Mouse (Mus musculus): ENCODE data around the gene Hmgcs1. TPM values are rescaled to one million over a fixed set of nuclear protein-coding genes. Genes with fewer than 3 reads are reported as not detected.
A peak's percentile ranks its signal among the peaks of the same experiment; 100 is the strongest.

Gene Hmgcs1
- polyA plus RNA-seq, 1 experiment from 2014 or later, result 119 TPM

DNA sequence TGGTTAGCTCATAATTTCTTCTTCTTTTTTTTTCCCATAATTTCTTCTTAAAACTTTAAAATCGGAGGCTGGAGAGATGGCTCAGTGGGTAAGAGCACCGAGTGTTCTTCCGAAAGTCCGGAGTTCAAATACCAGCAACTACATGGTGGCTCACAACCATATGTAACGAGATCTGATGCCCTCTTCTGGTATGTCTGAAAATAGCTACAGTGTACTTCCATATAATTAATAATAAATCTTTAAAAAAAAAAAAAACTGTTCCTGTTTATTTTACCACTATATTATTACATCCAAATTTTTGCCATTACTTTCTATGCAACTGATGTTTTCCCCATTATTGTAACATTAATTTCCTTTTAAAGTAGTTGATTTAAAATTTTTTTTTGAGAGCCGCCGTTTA is 34.4 kb downstream of the Hmgcs1 start:
- Histone ChIP-seq H3K4me1 (replicated peaks; ENCODE audit: control insufficient read depth, insufficient read depth, low read length) (no peaks in the 10 kb centered on the region), H3K27ac (ENCODE audit: low read depth, low read length) (no peak overlapping the region), H3K4me2 (no peak overlapping the region), H3K9ac (ENCODE audit: low read depth, low read length) (no peak overlapping the region), H3K9me3 (ENCODE audit: control insufficient read depth, low read length) (no peaks in the 10 kb centered on the region), H3K36me3 (ENCODE audit: control insufficient read depth, insufficient read depth, low read length) (no peaks in the 10 kb centered on the region), H3K4me3 (ENCODE audit: low read depth, low read length) (no peak overlapping the region), H3K27me3 (replicated peaks; ENCODE audit: control insufficient read depth, insufficient read depth, low read length) (no peaks in the 10 kb centered on the region)
- DNase-seq (ENCODE audit: low spot score) (no peak), ATAC-seq (replicated peaks; ENCODE audit: low FRiP score) (no peak)
- WGBS, result 76% methylated on average over 7 of the region's 7 CpGs

DNA sequence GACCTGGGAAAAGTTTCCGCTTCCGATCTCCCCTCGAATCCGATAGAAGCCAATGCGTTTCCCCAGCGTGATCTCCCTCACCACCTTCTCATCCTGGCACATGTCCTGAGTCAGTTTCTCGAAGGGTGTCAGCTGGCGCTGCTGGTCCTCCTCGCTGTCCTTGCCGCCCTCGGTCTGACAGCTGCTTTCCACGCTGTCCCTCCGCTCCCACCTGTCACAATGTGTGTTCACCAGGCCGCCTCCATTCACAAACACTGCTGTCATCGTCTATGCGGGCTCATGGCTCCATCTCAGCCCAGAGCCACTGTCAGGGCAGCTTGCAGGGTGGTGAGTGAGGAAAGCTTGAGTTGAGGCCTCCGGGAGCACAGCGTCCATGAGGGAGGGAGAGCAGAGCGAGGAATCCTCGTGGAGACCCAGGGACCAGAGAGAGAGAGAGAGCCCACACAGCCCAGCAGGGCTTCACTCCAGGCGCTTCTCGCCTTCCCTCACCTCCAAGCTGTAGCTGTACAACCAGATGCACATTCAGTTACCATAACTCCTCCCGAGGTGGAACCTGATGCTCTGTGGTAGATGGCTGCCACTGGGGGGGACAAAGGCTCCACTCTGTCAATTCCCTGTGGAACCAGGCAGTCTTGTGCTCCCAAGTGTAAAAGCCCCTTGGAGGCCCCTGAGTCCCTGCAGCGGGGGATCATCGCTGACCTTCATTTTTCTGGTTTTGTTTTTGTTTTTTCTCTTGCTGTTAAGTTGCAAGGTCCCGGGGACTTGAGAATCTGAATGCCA is 37.6 kb downstream of the Hmgcs1 start:
- H3K9ac ChIP-seq (ENCODE audit: low read depth, low read length), result no peak overlapping the region
- no peak overlapping the region for H3K4me3 ChIP-seq (ENCODE audit: low read depth, low read length)
- H3K4me1 ChIP-seq (replicated peaks; ENCODE audit: control insufficient read depth, insufficient read depth, low read length), result no peaks in the 10 kb centered on the region
- no peaks in the 10 kb centered on the region for H3K36me3 ChIP-seq (ENCODE audit: control insufficient read depth, insufficient read depth, low read length)
- H3K4me2 ChIP-seq, result no peak overlapping the region
- H3K27me3 ChIP-seq (replicated peaks; ENCODE audit: control insufficient read depth, insufficient read depth, low read length), result no peaks in the 10 kb centered on the region
- ATAC-seq (replicated peaks; ENCODE audit: low FRiP score), result no peak
- no peak for DNase-seq (ENCODE audit: low spot score)
- no peak overlapping the region for H3K27ac ChIP-seq (ENCODE audit: low read depth, low read length)
- no peaks in the 10 kb centered on the region for H3K9me3 ChIP-seq (ENCODE audit: control insufficient read depth, low read length)
- 71% methylated on average over 26 of the region's 26 CpGs for WGBS

DNA sequence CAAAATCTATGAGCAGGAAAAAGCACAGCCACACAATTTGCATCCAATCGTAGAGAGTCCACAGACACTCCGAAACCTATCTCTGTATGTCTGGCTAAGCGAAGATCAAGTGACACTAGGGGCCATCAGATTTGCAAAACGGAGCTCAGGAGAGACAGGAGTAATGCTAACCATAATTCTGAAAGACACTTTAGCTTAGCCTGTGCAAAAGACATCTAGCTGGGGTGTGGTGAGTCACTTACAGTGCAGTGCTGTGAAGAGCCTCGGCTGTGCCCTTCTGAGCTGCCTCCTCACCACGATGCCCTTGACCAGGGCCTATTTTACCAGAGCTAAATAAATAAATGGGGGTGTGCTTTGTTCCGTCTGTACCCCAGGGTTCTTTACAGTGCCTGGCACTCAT is 39.2 kb downstream of the Hmgcs1 start:
- DNase-seq (ENCODE audit: low spot score) (no peak), ATAC-seq (replicated peaks; ENCODE audit: low FRiP score) (no peak)
- no peaks in the 10 kb centered on the region for H3K36me3 ChIP-seq (ENCODE audit: control insufficient read depth, insufficient read depth, low read length)
- no peak overlapping the region for H3K4me3 ChIP-seq (ENCODE audit: low read depth, low read length)
- H3K4me1 ChIP-seq (replicated peaks; ENCODE audit: control insufficient read depth, insufficient read depth, low read length), result no peaks in the 10 kb centered on the region
- no peaks in the 10 kb centered on the region for H3K9me3 ChIP-seq (ENCODE audit: control insufficient read depth, low read length)
- WGBS, result 84% methylated on average over 7 of the region's 7 CpGs
- H3K27ac ChIP-seq (ENCODE audit: low read depth, low read length), result no peak overlapping the region
- H3K9ac ChIP-seq (ENCODE audit: low read depth, low read length), result no peak overlapping the region
- H3K4me2 ChIP-seq, result no peak overlapping the region
- H3K27me3 ChIP-seq (replicated peaks; ENCODE audit: control insufficient read depth, insufficient read depth, low read length), result no peaks in the 10 kb centered on the region

DNA sequence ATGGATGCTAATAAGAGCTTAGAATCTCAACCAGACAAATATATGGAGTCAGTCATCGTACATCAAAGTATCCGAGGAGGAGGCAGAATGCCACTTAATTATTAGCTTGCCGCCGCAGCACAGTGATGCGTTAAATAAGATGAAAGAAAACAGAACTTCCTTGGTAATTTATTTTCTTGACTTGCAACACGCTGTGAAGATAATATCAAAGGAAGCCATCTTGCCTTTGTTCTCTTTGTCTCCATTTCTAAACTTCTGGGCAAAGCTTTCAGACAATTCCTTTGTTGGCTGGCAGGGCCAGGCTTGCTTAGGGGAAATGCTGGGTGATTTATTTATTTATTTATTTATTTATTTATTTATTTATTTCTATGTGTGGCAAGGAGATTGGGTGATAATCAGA is 41.3 kb downstream of the Hmgcs1 start:
- ATAC-seq (replicated peaks; ENCODE audit: low FRiP score), result no peak
- no peak overlapping the region for H3K27ac ChIP-seq (ENCODE audit: low read depth, low read length)
- no peaks in the 10 kb centered on the region for H3K27me3 ChIP-seq (replicated peaks; ENCODE audit: control insufficient read depth, insufficient read depth, low read length)
- H3K9ac ChIP-seq (ENCODE audit: low read depth, low read length), result no peak overlapping the region
- H3K9me3 ChIP-seq (ENCODE audit: control insufficient read depth, low read length), result no peaks in the 10 kb centered on the region
- no peak for DNase-seq (ENCODE audit: low spot score)
- no peaks in the 10 kb centered on the region for H3K4me1 ChIP-seq (replicated peaks; ENCODE audit: control insufficient read depth, insufficient read depth, low read length)
- no peak overlapping the region for H3K4me2 ChIP-seq
- no peaks in the 10 kb centered on the region for H3K36me3 ChIP-seq (ENCODE audit: control insufficient read depth, insufficient read depth, low read length)
- no peak overlapping the region for H3K4me3 ChIP-seq (ENCODE audit: low read depth, low read length)
- 68% methylated on average over 6 of the region's 6 CpGs for WGBS

DNA sequence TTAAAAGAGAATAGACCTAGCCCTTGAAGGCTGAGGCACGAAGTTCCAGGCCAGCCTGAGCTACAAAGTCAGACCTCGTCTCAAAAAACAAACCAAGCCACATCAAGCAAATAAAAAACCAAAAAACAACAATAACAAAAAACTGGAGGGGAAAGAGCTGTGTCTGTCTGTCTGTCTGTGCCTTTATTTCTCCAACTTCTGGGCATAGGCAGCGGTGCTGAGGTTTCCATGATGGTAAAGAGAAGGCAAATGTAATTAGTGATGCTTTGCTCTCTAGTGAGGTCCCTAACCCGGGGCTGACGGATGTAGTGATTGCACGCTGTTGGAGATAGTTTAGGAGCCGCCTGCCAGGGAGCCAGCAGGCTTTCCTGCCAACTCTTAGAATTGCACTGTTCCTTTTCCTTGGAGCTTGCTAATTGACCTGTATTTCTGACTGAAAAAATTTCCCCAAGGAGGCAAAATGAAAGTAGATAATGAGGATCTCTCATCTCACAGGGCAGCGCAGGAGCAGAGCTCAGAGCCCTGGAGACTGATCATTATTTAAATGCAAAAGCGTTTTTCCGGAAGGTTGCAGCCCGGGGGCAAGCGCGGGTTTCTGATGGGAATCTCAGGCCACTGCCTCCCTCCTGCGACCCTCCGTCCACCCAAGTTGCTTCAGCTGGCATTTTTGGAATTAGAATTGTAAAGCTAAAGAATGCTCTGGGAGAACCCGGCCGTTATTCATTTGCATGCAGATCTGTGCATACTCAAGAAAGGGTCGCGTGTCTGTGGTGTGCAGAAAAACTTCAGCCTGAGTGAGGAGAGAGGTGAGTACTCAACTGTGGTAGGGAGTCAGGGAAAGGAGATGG is 51.4 kb downstream of the Hmgcs1 start:
- H3K9me3 ChIP-seq (ENCODE audit: control insufficient read depth, low read length), result no peaks in the 10 kb centered on the region
- H3K4me3 ChIP-seq (ENCODE audit: low read depth, low read length), result peak overlapping the region; percentile 24
- H3K9ac ChIP-seq (ENCODE audit: low read depth, low read length), result no peak overlapping the region
- no peaks in the 10 kb centered on the region for H3K36me3 ChIP-seq (ENCODE audit: control insufficient read depth, insufficient read depth, low read length)
- H3K4me1 ChIP-seq (replicated peaks; ENCODE audit: control insufficient read depth, insufficient read depth, low read length), result no peaks in the 10 kb centered on the region
- ATAC-seq (replicated peaks; ENCODE audit: low FRiP score) (no peak), DNase-seq (ENCODE audit: low spot score) (no peak)
- no peaks in the 10 kb centered on the region for H3K27me3 ChIP-seq (replicated peaks; ENCODE audit: control insufficient read depth, insufficient read depth, low read length)
- H3K27ac ChIP-seq (ENCODE audit: low read depth, low read length), result no peak overlapping the region
- peak overlapping the region; percentile 56 for H3K4me2 ChIP-seq
- WGBS, result 18% methylated on average over 19 of the region's 19 CpGs

DNA sequence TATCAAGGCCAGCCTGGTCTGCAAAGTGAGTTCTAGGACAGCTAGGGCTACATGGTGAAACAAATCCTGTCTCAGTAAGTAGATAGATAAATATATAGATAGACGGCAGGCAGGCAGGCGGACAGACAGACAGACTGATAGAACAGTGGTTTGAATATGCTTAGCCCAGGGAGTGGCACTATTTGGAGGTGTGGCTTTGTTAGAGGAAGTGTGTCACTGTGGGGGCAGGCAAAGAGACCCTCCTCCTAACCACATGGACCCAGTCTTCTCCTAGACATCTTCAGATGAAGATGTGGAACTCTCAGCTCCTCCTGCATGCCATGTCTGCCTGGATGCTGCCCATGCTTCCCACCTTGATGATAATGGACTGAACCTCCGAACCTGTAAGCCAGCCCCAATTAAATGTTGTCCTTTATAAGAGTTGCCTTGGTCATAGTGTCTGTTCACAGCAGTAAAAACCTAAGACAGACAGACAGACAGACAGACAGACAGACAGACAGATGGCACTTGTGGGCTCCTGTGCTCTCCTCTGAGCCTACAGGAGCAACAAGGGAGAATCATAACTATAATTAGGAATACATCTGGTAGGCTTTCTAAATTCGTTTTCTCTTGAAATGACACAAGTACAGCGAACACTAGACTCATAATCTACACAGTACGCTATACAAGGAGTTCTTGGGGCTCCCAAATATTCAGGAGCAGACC is 52.7 kb downstream of the Hmgcs1 start:
- Histone ChIP-seq H3K9ac (ENCODE audit: low read depth, low read length) (no peak overlapping the region), H3K27ac (ENCODE audit: low read depth, low read length) (no peak overlapping the region), H3K9me3 (ENCODE audit: control insufficient read depth, low read length) (no peaks in the 10 kb centered on the region), H3K36me3 (ENCODE audit: control insufficient read depth, insufficient read depth, low read length) (no peaks in the 10 kb centered on the region), H3K4me3 (ENCODE audit: low read depth, low read length) (no peak overlapping the region), H3K4me2 (no peak overlapping the region), H3K4me1 (replicated peaks; ENCODE audit: control insufficient read depth, insufficient read depth, low read length) (no peaks in the 10 kb centered on the region), H3K27me3 (replicated peaks; ENCODE audit: control insufficient read depth, insufficient read depth, low read length) (no peaks in the 10 kb centered on the region)
- ATAC-seq (replicated peaks; ENCODE audit: low FRiP score) (no peak), DNase-seq (ENCODE audit: low spot score) (no peak)
- WGBS, result 68% methylated on average over 6 of the region's 6 CpGs

DNA sequence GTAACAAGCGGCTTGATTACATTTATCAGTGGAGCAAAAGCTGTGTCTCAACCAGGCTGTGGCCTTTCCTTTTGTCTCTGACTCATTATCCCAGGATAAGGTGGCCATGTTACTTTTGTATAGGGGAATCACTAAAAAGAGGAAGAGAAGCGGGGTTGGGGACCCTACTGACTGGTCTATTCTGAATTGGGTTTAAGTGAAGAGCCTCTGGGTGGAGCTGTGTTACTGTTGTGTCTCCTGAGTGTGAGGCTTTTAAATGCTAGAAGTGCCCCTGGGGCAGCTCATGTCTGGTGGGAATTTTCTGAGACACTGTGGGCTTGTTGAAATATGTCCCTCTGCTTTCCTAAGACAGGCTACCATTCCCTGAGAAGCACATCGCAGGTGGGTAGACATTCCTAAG is 53.3 kb downstream of the Hmgcs1 start:
- Histone ChIP-seq H3K36me3 (ENCODE audit: control insufficient read depth, insufficient read depth, low read length) (no peaks in the 10 kb centered on the region), H3K27ac (ENCODE audit: low read depth, low read length) (no peak overlapping the region), H3K9ac (ENCODE audit: low read depth, low read length) (no peak overlapping the region), H3K27me3 (replicated peaks; ENCODE audit: control insufficient read depth, insufficient read depth, low read length) (no peaks in the 10 kb centered on the region), H3K4me1 (replicated peaks; ENCODE audit: control insufficient read depth, insufficient read depth, low read length) (no peaks in the 10 kb centered on the region), H3K4me3 (ENCODE audit: low read depth, low read length) (no peak overlapping the region), H3K4me2 (no peak overlapping the region), H3K9me3 (ENCODE audit: control insufficient read depth, low read length) (no peaks in the 10 kb centered on the region)
- 67% methylated on average over 3 of the region's 3 CpGs for WGBS
- ATAC-seq (replicated peaks; ENCODE audit: low FRiP score) (no peak), DNase-seq (ENCODE audit: low spot score) (no peak)

DNA sequence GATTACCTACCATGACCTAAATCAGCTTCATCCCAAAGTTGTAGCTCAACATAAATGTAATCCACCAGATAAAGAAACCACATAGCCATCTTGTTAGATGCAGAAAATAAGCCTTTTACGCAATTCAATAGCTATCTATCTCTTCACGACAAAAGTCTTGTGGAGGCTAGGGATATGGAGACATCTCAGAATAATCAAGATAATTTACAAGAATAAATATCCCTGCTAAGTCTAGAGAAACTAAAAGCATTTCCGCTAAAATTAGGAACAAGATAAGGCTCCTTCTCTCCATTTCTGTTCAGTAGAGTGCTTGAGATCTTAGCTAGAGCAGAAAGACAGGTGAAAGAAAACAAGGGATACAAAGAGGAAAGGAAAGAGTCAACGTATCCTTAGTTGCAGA is 56.8 kb downstream of the Hmgcs1 start:
- H3K9ac ChIP-seq (ENCODE audit: low read depth, low read length), result no peak overlapping the region
- no peaks in the 10 kb centered on the region for H3K4me1 ChIP-seq (replicated peaks; ENCODE audit: control insufficient read depth, insufficient read depth, low read length)
- 83% methylated on average over 4 of the region's 4 CpGs for WGBS
- no peak overlapping the region for H3K4me3 ChIP-seq (ENCODE audit: low read depth, low read length)
- no peak overlapping the region for H3K4me2 ChIP-seq
- H3K9me3 ChIP-seq (ENCODE audit: control insufficient read depth, low read length), result no peaks in the 10 kb centered on the region
- no peak for DNase-seq (ENCODE audit: low spot score)
- H3K36me3 ChIP-seq (ENCODE audit: control insufficient read depth, insufficient read depth, low read length), result no peaks in the 10 kb centered on the region
- H3K27me3 ChIP-seq (replicated peaks; ENCODE audit: control insufficient read depth, insufficient read depth, low read length), result no peaks in the 10 kb centered on the region
- H3K27ac ChIP-seq (ENCODE audit: low read depth, low read length), result no peak overlapping the region
- no peak for ATAC-seq (replicated peaks; ENCODE audit: low FRiP score)
